Mouse (Mus musculus) cerebellum, adult (tissue): ENCODE data around the gene Acot1.
"Not testable (repeated sequence)": the region's sequence is repeated elsewhere in the genome, so short reads cannot be mapped to it uniquely, and the experiment has no call there.

ENCODE experiments used
- ATAC-seq: cut with Nextera tagmentation; 2 replicates; pipeline ENCODE4 v1.9.2; 2017; ENCODE audit warnings: mild to moderate bottlenecking, moderate library complexity, mixed read lengths; ENCODE audit not compliant: insufficient number of reproducible peaks, low FRiP score, low TSS enrichment

Gene Acot1

DNA sequence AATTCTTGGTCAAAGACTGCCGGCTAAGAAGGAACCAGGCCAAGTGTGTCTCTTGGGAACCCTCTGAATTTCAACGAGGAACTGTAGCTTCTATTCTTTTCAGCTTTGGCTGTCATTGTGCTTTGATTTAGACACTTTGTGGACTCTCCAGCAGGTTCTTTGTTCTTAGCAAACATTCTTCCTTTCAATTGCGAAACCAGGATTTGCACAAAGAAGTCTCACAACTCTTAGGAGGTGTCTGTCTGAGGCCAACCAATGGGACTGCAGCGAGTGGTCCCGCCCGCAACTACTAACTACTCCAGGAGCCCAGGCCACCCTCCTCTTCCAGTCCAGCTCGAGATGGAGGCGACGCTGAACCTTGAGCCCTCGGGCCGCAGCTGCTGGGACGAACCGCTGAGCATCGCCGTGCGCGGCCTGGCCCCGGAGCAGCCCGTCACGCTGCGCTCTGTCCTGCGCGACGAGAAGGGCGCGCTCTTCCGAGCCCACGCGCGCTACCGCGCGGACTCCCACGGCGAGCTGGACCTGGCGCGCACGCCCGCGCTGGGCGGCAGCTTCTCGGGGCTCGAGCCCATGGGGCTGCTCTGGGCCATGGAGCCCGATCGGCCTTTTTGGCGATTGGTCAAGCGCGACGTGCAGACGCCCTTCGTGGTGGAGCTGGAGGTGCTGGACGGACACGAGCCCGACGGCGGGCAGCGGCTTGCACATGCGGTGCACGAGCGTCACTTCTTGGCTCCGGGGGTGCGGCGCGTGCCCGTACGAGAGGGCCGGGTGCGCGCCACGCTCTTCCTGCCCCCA lies at the start of gene Acot1:
Gene Acot1, plus strand, starts transcription at position 320 of the 795 bp plus-strand sequence.
- ATAC-seq: peak; percentile 68; the same call in 1 of the 2 replicates

GRCm38 (mm10) chr12:83965235-83965634 lies 44.1 kb upstream of the Acot1 start:
- no peak for ATAC-seq

- ATAC-seq: no peak
Measured at GRCm38 (mm10) chr12:83972117-83972516, 37.2 kb upstream of the Acot1 start.

GRCm38 (mm10) chr12:83978862-83979261 lies 30.4 kb upstream of the Acot1 start:
- peak; percentile 84; the same call in 1 of the 2 replicates for ATAC-seq

DNA sequence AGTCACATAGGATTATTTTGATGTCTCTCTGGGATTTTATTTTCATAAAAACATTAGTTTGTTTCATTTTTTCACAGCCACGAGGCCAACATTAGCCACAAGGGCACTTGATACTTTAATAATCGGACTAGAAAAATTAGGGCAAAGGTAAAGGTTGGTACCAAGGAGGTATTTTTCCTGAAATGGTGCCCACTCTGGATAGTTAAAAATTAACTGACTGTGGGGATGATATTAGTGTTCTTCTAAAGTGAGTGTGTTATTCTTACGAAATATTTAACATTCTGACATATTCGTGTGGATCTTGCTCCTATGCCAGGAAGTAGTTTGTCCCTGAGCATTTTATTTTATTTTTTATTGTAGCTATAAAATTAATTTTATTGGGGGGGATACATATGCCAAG lies 27.7 kb upstream of the Acot1 start:
- no peak for ATAC-seq

GRCm38 (mm10) chr12:83984752-83985151 lies 24.5 kb upstream of the Acot1 start, which contains the start of gene Heatr4:
Gene Heatr4 (minus strand): TSS chr12:83984852.
- ATAC-seq: no peak

GRCm38 (mm10) chr12:83987242-83987582 lies 22.1 kb upstream of the Acot1 start:
- ATAC-seq: no peak

DNA sequence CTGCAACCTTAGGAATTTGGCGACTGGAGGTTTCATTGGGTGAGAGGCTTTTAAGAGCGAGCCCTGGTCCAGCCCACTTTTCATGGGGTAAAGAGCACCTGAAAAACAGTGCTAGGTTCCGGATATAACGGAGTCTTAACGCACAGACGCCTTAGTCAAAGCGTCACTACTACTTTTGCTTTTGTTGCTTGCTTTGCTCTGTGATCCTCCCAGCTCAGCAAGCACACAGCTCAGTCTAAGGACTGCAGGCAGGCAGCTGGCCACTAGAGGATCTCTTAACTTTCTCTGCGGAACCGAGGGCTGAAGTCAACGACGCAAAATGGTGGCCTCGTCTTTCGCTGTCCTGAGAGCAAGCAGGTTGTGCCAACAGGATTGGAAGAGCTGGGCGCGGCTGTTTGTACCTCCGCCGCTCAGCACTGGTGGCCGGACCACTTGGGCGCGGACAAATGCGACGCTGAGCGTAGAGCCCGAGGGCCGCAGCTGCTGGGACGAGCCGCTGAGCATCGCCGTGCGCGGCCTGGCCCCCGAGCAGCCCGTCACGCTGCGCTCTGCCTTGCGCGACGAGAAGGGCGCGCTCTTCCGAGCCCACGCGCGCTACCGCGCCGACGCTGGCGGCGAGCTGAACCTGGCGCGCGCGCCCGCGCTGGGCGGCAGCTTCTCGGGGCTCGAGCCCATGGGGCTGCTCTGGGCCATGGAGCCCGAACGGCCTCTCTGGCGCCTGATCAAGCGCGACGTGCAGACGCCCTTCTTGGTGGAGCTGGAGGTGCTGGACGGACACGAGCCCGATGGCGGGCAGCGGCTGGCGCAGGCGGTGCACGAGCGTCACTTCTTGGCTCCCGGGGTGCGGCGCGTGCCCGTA lies 21.5 kb upstream of the Acot1 start, which contains the start of gene Acot2:
Gene Acot2, plus strand, starts transcription at position 279 of the 859 bp plus-strand sequence.
- ATAC-seq: peak; percentile 91

DNA sequence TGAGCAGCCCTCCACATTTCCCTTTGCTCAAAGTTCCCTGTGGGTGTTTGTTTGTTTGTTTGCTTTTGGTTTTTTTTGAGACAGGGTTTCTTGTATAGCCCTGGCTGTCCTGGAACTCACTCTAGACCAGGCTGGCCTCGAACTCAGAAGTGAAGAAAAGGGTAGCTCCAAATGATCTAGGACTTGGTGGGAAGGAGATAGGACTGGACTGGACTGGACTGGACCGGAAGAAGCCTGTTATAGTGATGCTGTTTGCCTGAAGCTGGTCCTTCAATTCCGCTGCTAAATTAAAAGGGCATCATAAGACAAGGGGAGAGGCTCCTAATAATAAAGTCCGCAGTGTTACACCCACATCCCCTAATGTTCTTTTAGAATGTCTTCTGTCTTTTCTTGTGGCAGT lies 20.8 kb upstream of the Acot1 start:
- no peak for ATAC-seq

DNA sequence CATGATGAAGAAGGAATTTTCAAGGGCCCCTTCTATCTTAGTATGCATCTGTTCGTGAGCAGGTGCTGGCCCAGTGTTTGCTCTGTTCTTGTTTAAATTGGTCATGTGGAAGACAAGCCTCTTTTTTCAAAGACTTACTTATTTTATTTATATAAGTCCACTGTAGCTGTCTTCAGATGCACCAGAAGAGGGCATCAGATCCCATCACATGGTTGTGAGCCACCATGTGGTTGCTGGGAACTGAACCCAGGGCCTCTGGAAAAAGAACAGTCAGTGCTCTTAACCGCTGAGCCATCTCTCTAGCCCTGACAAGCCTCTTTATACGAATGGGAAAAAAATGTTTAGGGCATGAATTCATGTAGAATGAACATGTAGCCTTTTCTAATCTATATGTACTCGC lies 19.9 kb upstream of the Acot1 start:
- no peak for ATAC-seq

GRCm38 (mm10) chr12:83997221-83997620 lies 12.1 kb upstream of the Acot1 start:
- ATAC-seq: no peak

- no peak for ATAC-seq
Measured at GRCm38 (mm10) chr12:83998341-83999107, 10.8 kb upstream of the Acot1 start.

DNA sequence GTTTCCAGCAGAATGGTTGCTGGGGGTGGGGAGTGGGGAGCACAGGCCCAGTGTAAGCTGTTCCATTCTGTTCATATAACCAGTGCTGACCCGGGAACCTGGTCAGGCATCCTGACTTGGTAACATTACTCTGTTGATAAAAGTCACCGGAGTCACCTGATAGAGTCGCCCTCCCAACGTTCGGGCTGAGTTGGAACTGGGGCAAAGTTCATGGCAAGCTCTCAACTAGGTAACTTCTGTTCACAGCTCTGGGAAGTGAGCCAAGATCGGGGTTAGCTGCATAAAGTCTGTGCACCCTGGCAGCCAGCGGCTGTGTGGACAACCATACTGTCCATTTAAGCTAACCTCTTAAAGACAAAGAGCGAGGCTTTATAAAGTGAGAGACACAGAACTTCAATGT lies 10.1 kb upstream of the Acot1 start:
- ATAC-seq: not testable (repeated sequence)

- ATAC-seq: no peak
Measured at GRCm38 (mm10) chr12:84000418-84000817, 8.9 kb upstream of the Acot1 start.

GRCm38 (mm10) chr12:84003866-84004265 lies 5.4 kb upstream of the Acot1 start:
- no peak for ATAC-seq

- ATAC-seq: no peak
Measured at GRCm38 (mm10) chr12:84008251-84008650, 1.0 kb upstream of the Acot1 start.

DNA sequence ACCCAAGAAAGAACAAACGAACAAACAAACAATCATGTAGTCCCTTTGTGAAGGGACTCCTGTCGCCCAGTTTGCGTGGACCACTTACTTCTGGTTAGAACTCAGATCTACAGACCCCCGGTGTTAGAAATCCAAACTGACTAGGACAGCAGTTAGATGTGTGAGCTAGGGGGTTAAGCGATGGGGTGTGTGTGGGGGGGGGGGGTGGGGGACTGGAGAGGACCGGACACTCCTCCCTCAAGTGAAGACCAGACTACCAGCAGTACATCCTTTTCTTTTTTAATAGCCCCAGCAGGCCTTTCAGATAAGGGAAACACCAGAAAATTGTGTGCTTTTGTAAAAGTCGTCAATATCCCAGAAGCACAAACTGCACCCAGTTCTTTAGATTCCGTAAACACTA lies 561 bp upstream of the Acot1 start:
- ATAC-seq: no peak

DNA sequence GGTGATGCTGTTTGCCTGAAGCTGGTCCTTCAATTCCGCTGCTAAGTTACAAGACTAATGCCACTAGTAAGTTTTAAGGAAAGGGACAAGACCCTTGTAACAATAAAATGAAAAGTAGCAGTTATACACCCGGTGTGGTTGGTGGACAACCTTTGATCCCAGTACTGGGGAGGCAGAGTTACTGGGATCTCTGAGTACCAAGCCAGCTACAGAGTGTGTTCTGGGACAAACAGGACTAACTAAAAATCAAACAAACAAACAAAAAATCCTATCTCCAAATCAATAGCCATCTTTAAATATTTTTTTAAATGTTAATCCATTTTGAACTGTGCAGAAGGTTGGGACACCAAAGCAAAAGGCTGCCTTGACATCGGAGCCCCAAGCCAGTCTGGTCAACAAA lies 911 bp downstream of the Acot1 start:
- no peak for ATAC-seq

GRCm38 (mm10) chr12:84011251-84012040 lies 2.2 kb downstream of the Acot1 start:
- peak; percentile 79 for ATAC-seq

- no peak for ATAC-seq
Measured at GRCm38 (mm10) chr12:84013130-84013529, 3.8 kb downstream of the Acot1 start.
